Mouse (Mus musculus): Measurements from ENCODE around the gene Gm21970.

- no peak for TF ChIP-seq POLR2A (IDR thresholded peaks at IDR 0.05; ENCODE audit: control insufficient read depth, low read depth, low read length)
- no peak for TF ChIP-seq CTCF (IDR thresholded peaks at IDR 0.05; ENCODE audit: control insufficient read depth, insufficient read depth, insufficient replicate concordance, low read depth, low read length)
These were observed 64.3 kb downstream of the Gm21970 start for GRCm38 (mm10) chr16:91455868-91456267.
